Mouse (Mus musculus) right cerebral cortex, postnatal 4 days (tissue): ENCODE measurements around the gene Elmo1.

Experiments used
- DNase-seq: peaks from one replicate; pipeline ENCODE4 v3.0.0-alpha.2; 2022

Elmo1 gene

DNA sequence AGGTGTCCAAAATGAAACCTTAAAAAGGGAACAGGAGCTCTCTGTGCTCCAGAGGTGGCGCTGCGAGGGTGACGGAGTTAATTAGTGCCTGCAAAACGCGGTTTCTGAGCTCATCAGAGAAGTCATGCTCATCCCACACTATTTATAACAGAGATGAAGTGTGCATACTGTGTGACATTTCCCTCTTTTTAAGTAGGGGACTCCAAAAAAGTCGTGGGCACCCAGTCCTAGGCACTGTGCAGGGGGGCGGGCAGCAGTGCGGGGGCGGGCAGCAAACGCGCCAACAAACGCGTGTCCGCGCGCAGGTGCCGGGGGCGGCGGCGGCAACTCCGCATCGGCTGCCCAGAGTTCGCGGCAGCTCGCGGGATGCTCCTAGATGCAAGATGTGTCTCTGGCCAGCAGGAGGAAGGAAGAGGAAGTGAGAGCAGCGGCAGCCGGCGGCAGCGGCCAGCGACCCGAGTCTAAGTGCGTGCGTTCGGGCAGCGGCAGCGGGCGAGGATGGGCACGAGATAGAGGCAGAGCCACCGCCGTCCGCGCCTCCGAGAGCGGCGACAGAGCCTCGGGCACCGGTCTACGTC lies at the start of gene Elmo1:
Elmo1 (plus strand) TSS at position 464 of the 578 bp plus-strand sequence.
- peak; percentile 51 for DNase-seq

DNA sequence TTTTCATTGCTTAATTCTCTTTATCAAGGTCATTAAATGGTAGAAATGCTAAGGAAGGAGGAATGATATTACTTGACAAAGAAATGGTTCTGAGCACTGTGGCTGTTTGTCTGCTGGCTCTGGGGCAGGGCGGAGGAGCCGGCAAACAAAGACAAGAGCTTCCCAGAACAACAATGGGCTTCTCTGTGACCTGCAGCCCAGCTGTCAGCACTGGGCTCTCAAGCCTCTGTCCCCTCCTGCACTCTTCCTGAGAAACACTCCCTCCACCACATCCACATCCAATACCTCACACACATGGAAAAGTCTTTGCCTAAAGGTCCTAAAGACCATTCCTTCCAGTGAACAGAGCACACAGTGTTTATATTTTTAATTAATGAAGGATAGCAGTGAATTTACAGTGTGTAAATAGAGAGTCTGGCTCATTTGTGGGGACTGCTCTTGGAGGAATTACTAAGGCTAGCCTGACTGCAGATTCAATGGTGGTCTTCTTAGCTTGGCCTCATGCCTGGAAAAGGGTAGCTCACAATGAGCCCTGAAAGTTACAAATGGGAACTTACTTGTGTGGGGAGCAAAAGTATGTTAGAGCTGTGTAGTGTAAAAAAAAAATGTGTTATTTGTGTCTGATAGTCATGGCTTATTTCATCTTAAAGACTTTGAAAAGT lies 49.1 kb upstream of the Elmo1 start:
- no peak for DNase-seq

DNA sequence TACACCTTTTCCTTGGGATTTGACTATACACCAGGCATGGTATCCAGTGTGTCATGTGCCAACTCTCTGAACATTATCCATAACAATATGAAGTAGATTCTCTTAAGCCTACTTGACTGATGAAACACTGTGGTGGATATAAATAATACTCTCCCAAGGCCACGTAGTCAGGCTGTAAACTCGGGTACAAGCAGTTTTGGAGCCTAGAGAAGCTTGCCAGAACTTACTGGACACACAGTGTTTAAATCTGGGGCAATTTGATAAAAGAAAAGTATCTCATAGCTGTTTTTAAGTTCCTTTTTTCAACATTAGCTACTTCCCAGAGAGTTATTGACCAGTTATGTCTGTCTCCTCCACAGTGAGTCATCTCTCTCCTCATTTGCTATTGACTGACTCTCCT lies 47.5 kb upstream of the Elmo1 start:
- DNase-seq: no peak

DNA sequence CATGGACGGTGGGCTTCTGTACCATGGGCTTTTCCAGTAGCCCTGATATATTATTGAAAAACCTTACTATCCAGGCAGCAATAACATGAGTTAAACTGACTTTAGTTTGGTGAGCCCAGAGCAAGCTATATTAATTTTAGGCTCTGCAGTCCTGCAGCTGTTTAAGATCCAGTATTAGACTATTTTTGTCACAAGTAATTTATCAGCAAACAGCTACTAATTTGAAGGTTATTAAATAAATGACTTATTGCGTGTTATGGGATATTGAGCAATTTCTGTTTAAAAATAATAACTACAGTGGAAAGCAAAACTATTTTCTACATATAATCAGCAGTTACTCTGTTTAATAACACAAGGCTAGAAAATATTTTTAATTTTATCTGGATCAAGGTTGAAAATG lies 45.0 kb upstream of the Elmo1 start:
- no peak for DNase-seq

- no peak for DNase-seq
Observed at GRCm38 (mm10) chr13:20045836-20046235, 44.6 kb upstream of the Elmo1 start.

GRCm38 (mm10) chr13:20046406-20046805 lies 44.0 kb upstream of the Elmo1 start:
- no peak for DNase-seq

DNA sequence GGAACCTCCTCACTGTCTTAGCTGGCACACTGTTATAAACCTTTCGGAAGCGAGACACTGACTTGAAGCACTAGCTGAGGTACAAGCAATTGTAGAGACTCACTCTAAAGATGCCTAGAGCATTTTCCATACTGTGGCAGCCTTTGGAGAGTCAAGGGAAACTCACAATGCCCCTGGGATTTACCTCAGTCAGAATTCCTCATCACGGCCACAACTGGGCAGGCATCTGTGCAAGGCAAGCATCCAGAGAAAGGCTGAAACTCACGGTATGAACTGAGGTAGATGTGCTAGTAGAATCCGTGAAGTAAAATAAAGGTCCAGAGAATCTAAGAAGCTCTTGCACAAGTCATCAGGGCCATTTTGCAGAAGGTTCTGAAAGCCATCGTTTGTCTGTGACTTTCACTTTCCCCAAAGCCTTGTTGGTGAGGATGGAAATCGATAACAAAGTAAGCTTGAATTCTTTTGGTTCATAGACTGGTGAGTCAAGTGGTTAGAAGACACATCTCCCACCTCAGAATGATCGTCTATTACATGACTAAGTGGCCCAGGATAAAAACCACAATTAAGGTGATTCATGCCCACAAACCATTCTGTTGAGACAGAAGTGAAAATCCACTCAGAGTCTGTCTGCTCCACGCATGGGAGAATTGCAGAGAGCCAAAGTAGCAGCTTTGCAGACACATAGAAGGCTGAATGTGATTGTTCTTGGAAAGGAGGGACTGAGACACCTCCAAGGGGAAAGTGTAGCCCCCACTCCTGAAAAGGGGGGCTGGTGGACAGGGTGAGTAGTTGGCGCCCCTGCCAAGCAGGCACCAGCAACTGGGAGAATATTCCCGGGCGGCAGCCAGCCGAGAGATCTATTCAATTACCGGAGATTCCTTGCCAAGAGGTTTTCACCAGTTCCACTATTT lies 42.2 kb upstream of the Elmo1 start:
- no peak for DNase-seq

DNA sequence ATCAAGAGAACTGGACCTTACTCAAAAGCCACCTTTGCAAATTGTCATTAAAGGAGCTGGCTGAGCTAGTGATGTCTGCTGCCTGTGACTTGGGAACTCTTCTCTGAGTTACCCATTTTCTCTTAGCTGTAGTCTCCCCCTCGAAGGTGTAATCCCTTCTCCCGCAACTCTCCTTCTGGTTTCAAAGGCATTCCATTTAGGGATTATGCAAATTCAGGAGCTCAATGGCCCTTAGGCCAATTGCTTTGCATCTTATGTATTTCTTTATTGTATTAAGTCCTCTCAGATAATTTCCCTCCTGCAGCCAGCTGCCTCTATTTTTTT lies 41.6 kb upstream of the Elmo1 start:
- no peak for DNase-seq

DNA sequence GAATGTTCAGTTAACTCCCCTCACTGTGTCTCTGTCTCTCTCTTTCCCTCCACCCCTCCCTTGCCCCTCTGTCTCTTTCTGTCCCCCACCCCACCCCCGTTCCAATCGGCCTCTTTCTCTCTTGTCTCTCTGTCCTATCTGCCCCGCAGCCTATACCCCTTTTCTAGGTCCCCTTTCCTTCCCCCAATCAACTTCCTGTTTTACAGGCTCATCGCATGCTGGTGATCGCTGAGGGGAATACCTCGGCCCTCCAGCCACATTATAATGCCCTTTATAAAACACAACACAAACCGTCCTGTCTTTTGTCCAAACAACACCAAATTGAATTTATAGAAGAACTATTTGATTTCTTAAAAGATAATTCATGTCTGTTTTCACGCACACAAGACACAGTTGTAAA lies 40.7 kb upstream of the Elmo1 start:
- no peak for DNase-seq

- DNase-seq: no peak
Observed at GRCm38 (mm10) chr13:20050149-20050548, 40.2 kb upstream of the Elmo1 start.

GRCm38 (mm10) chr13:20057926-20058325 lies 32.5 kb upstream of the Elmo1 start:
- DNase-seq: no peak

GRCm38 (mm10) chr13:20061031-20061430 lies 29.4 kb upstream of the Elmo1 start:
- no peak for DNase-seq

DNA sequence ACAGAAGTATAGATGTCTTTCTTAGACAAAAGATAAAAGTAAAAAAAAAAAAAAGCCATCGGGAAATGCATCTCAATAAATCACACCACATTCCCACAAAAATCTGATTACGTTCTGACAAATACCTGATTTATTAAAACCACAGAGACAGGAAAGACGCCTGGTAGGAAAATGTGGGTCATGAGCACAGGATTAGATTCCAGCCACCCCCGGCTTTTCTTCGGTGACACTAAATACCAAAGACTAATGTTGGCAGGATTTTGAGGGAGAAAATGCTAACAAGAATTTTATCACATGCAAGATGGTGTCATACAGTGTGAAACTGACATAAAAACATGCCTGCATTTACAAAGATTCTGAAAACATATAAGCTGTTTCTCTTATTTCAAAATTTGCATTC lies 27.1 kb upstream of the Elmo1 start:
- DNase-seq: no peak

DNA sequence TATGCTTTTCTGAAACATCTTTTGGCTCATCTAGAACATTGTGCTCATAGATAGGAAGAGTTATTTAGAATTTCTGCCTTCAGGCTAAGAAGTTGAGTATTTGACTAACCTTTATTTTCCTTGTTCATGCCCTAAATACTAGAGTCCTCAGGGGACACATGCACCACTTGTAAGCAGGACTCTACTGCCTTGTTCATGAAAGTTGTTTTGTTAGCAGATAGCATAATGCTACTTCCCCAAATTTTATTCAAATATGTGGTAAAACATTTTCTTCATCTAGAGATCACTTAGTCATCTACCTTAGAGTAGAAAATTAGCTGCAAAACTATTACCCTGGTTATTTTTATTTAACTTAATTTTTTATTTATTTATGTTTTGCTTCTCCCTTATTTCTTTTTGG lies 18.4 kb upstream of the Elmo1 start:
- DNase-seq: no peak

DNA sequence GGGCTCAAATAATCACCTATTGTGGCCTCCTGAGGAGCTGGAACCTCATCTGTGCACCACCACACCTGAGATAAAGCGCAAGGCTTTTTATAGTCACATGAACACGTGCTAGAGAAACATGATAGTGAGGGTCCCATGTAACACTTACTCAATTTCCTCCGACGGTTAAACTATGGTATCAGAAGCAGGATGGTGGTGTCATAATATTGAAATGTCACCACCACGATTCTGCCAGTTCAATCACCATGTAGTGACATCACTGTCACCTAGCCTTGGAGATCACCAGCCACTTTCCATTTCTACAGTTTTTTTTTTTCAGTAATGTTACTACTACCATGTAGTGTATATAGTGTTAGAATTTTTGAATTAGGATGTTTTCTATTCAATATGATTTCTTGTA lies 17.4 kb upstream of the Elmo1 start:
- DNase-seq: no peak

DNA sequence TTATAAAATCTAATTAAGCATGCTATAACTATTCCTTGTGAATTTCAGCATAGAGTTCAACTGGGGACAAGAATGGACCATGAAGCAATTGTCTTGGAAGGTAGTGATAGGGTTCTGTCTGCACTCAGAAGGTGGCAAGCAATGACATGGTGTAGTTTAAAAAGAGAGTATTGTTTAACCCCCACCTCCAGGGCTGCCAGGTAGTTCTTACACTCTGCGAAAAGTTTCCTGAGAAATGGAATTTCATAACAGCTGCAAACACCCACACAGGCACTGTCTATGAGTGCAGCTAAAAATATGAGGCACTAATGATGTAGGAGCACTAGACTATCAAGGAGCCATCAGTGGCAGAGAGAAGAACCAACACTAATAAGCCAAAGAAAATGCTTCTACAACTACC lies 13.9 kb upstream of the Elmo1 start:
- no peak for DNase-seq

DNA sequence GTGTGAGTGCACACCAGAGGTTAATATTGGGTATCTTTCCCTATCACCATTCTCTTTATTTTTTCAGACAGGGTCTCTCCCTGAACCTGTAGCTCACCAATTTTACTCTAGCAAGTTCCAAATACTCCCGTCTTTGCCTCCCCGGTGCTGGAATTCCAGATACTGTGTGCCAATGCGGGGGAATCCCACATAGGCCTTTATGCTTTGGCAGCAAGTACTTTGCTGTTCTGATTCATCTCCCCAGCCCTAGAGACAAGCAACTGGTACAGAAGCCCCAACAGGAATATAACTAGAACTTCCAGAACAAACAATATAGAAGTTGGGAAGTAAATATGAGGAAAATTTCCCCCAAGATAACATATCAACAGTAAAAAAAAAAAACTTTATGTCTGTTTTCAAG lies 13.2 kb upstream of the Elmo1 start:
- no peak for DNase-seq

DNA sequence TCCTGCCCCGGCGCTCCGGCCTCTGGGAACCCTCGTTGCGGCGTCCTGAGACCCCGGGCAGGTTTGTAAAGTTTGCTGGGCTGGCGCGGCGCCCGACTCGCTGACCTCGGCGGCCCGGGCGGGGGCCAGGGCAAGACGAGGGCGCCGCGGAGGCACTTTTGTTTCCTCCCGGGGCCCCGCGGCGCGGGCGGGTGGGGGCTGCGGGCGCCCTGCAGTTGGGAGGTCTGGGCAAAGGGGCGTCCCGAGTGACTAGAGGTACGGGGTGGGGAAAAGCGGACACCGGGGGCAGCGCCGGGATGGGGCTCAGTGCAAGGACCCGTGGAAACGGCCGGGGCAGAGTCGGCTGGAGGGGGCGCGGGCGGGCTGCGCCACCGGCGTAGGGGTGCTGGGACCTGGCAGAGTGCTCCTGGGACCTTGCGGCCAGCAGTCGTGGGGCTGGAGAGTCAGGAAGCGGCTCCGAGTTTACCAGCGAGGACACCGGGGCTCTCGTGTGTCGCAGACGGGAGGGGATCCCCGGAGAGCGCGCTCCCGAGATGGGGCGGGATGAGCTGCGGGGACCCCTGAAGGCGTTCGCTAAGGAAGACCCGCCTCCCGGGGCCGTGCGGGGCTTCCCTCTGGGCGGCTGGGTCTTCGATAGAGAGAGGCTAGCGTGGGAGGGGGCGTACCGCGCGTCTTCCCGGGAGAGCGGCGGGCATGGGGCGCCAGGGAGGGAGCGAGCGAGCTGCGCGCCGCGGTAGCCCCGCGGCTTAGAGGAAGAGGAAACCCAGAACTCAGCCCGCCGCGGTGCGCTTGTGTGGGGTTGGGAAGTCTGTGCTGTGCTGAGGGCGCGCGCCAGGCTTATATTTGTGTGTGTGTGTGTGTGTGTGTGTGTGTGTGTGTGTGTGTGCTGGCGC lies 561 bp downstream of the Elmo1 start:
- DNase-seq: peak; percentile 62

DNA sequence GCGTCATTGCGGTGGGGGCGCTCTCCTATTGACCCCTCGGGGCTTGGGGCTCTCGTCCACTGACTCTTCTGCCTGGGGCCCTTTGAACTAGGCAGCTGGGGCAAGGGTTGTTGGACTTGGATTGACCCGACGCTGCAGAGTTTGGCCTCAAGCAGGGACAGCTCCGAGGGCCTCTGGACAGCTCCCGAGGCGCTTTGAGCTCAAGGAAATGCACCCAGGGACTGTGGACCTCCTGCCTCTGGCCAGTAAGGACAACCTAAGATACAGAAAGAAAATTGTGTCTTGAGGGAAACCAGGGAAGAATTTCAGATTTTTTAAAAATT lies 1.2 kb downstream of the Elmo1 start:
- no peak for DNase-seq

DNA sequence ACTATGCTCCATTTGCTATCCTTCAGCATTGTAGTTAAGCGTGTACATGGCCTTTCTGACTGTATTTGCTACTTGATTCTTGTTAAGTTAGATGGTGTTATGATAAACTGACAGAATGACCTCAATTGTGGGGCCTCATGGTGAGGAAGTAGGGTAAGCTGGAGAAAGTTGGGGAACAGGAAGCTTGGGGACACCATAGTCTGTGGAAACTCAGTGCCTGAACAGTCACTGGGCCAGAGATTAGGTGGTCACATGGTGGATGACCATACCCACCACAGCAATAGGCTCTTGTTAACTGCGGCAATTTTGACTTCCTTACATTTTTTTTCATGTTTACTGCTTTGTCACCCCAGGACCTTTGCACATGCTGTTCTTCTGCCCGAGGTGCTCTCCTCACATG lies 1.9 kb downstream of the Elmo1 start:
- DNase-seq: no peak

- DNase-seq: no peak
Observed at GRCm38 (mm10) chr13:20093307-20094045, 3.1 kb downstream of the Elmo1 start.

GRCm38 (mm10) chr13:20094916-20095700 lies 4.7 kb downstream of the Elmo1 start:
- DNase-seq: no peak
